Mouse (Mus musculus): ENCODE results near the gene Exoc6b. TPM values are rescaled to one million over a fixed set of nuclear protein-coding genes. Genes with fewer than 3 reads are reported as not detected.

Exoc6b gene
- polyA plus RNA-seq, 1 experiment from 2014 or later: 39.0 TPM

Other genes with a start within 250 kb of the Exoc6b start
- gene Spr, start 68.3 kb upstream of the Exoc6b start, polyA plus RNA-seq (2014; fragmentation: Nextera tagmentation; extraction: Ambion mirVana): 57.6 and 59.4 TPM in 2 replicates
- gene Emx1, start 117.9 kb upstream of the Exoc6b start, polyA plus RNA-seq (2014; fragmentation: Nextera tagmentation; extraction: Ambion mirVana): 61.3 and 68.6 TPM in 2 replicates

All from forebrain, embryonic 14.5 days (tissue).